Mouse (Mus musculus) kidney, adult 2 months (tissue): ENCODE measurements around the gene Olfr898. TPM values are rescaled to one million over a fixed set of nuclear protein-coding genes. Genes with fewer than 3 reads are reported as not detected.

Experiments
- DNase-seq: peaks from one replicate; pipeline ENCODE4 v3.0.0; 2021
- H3K27ac ChIP-seq: fragments of 200-500 bp; 2 replicates; pipeline ENCODE4 v1.5.1; 2012; ENCODE audit warnings: low read depth, low read length, control low read depth, inconsistent platforms; ENCODE audit not compliant: insufficient read depth
- H3K27me3 ChIP-seq: fragments of 200-500 bp; replicated peaks from 2 replicates; pipeline ENCODE4 v1.6.1; 2012; ENCODE audit warnings: mild to moderate bottlenecking, moderate library complexity, low read length, inconsistent platforms; ENCODE audit not compliant: control insufficient read depth, insufficient read depth
- H3K36me3 ChIP-seq: fragments of 200-500 bp; 2 replicates; pipeline ENCODE4 v1.6.1; 2012; ENCODE audit warnings: mild to moderate bottlenecking, moderate library complexity, low read length, inconsistent platforms; ENCODE audit not compliant: control insufficient read depth, insufficient read depth
- H3K4me1 ChIP-seq: fragments of 200-500 bp; 2 replicates; pipeline ENCODE4 v1.6.1; 2011; ENCODE audit warnings: low read length; ENCODE audit not compliant: control insufficient read depth, insufficient read depth
- H3K4me3 ChIP-seq: fragments of 200-500 bp; 2 replicates; pipeline ENCODE4 v1.5.1; 2011; ENCODE audit warnings: mild to moderate bottlenecking, low read depth, low read length, control low read depth; ENCODE audit not compliant: insufficient read depth
- CTCF ChIP-seq: fragments of 200-500 bp; conservative IDR thresholded peaks from 2 replicates; pipeline ENCODE4 v1.5.1; 2011; ENCODE audit warnings: low read depth, mild to moderate bottlenecking, control low read depth, low read length, moderate library complexity, mixed read lengths; ENCODE audit not compliant: insufficient read depth, insufficient read length
- POLR2A ChIP-seq: fragments of 200-500 bp; IDR thresholded peaks from one replicate; pipeline ENCODE4 v1.6.1; 2011; ENCODE audit warnings: low read depth, low read length, control low read depth
- WGBS: fragments of 180-500 bp; shearing (Covaris S2); methylation state at CpG from one replicate; pipeline ENCODE4 v1.1.7; 2018; 5-methylcytosine and 5-hydroxymethylcytosine counted together
- polyA plus RNA-seq: library from polyadenylated mRNA; depleted of rRNA; stranded (reverse); fragments of >200 nt; gene quantifications from 2 replicates; pipeline ENCODE4 v1.2.3, GENCODE M21; 2012; rRNA removed

Gene Olfr898
- polyA plus RNA-seq = not detected in 2 replicates

- no peak for DNase-seq
- Histone ChIP-seq H3K27me3 (no peaks in the 10 kb centered on the region), H3K27ac (no peak within 1 kb of the TSS), H3K4me1 (no peaks in the 10 kb centered on the region), H3K36me3 (no peaks in the 10 kb centered on the region), H3K4me3 (no peak within 1 kb of the TSS)
- TF ChIP-seq CTCF = no peak
- TF ChIP-seq POLR2A = no peak
- WGBS = 94% methylated on average over 4 of the region's 4 CpGs
Measured at GRCm38 (mm10) chr9:38348111-38348510, at the start of gene Olfr898. Gene Olfr898 (plus strand): TSS chr9:38348411.

GRCm38 (mm10) chr9:38328760-38329159 lies 19.5 kb upstream of the Olfr898 start, which contains the start of gene Olfr25:
Gene Olfr25 (plus strand): TSS chr9:38329060.
- 70% methylated on average over 3 of the region's 3 CpGs for WGBS
- H3K36me3 ChIP-seq = no peaks in the 10 kb centered on the region
- H3K27ac ChIP-seq = no peak within 1 kb of the TSS
- H3K27me3 ChIP-seq = no peaks in the 10 kb centered on the region
- H3K4me1 ChIP-seq = no peaks in the 10 kb centered on the region
- DNase-seq = no peak
- TF ChIP-seq CTCF (no peak), POLR2A (no peak)
- no peak within 1 kb of the TSS for H3K4me3 ChIP-seq

- 84% methylated on average over 2 of the region's 2 CpGs for WGBS
- H3K27me3 ChIP-seq = no peaks in the 10 kb centered on the region
- no peaks in the 10 kb centered on the region for H3K4me1 ChIP-seq
- H3K4me3 ChIP-seq = no peak within 1 kb of the TSS
- no peaks in the 10 kb centered on the region for H3K36me3 ChIP-seq
- H3K27ac ChIP-seq = no peak within 1 kb of the TSS
- TF ChIP-seq POLR2A (no peak), CTCF (no peak)
- DNase-seq = no peak
Measured at GRCm38 (mm10) chr9:38366596-38366995, 18.4 kb downstream of the Olfr898 start, which contains the start of gene Olfr250. Gene Olfr250 (plus strand): TSS chr9:38366896.

GRCm38 (mm10) chr9:38376786-38377185 lies 28.6 kb downstream of the Olfr898 start, which contains the start of gene Olfr251:
Gene Olfr251 (plus strand): TSS chr9:38377086.
- no peaks in the 10 kb centered on the region for H3K27me3 ChIP-seq
- H3K4me1 ChIP-seq = no peaks in the 10 kb centered on the region
- H3K4me3 ChIP-seq = no peak within 1 kb of the TSS
- H3K36me3 ChIP-seq = no peaks in the 10 kb centered on the region
- no peak for TF ChIP-seq POLR2A
- no peak for TF ChIP-seq CTCF
- no peak for DNase-seq
- no peak within 1 kb of the TSS for H3K27ac ChIP-seq
- 54% methylated on average over 2 of the region's 2 CpGs for WGBS

- H3K36me3 ChIP-seq = no peaks in the 10 kb centered on the region
- no peak for DNase-seq
- TF ChIP-seq CTCF (no peak), POLR2A (no peak)
- no peak within 1 kb of the TSS for H3K27ac ChIP-seq
- 74% methylated on average over 1 of the region's 1 CpGs for WGBS
- H3K4me3 ChIP-seq = no peak within 1 kb of the TSS
- no peaks in the 10 kb centered on the region for H3K27me3 ChIP-seq
- no peaks in the 10 kb centered on the region for H3K4me1 ChIP-seq
Measured at GRCm38 (mm10) chr9:38401398-38401797, 53.2 kb downstream of the Olfr898 start, which contains the start of gene Olfr147. Gene Olfr147 (plus strand): TSS chr9:38401698.

Other genes with a start within 250 kb of the Olfr898 start
- not detected in 2 replicates for gene Olfr888, start 240.3 kb upstream of the Olfr898 start, polyA plus RNA-seq
- not detected in 2 replicates for gene Olfr889, start 233.2 kb upstream of the Olfr898 start, polyA plus RNA-seq
- gene Olfr890, start 205.9 kb upstream of the Olfr898 start, polyA plus RNA-seq = not detected in 2 replicates
- not detected in 2 replicates for gene Olfr891, start 167.6 kb upstream of the Olfr898 start, polyA plus RNA-seq
- not detected in 2 replicates for gene Olfr893, start 140.0 kb upstream of the Olfr898 start, polyA plus RNA-seq
- not detected in 2 replicates for gene Olfr894, start 130.4 kb upstream of the Olfr898 start, polyA plus RNA-seq
- gene Olfr143, start 95.6 kb upstream of the Olfr898 start, polyA plus RNA-seq = not detected in 2 replicates
- not detected in 2 replicates for gene Olfr895, start 80.6 kb upstream of the Olfr898 start, polyA plus RNA-seq
- gene Olfr896-ps1, start 57.3 kb upstream of the Olfr898 start, polyA plus RNA-seq = not detected in 2 replicates
- not detected in 2 replicates for gene Olfr25, start 19.4 kb upstream of the Olfr898 start, polyA plus RNA-seq
- gene Olfr250, start 18.5 kb downstream of the Olfr898 start, polyA plus RNA-seq = not detected in 2 replicates
- not detected in 2 replicates for gene Olfr251, start 28.7 kb downstream of the Olfr898 start, polyA plus RNA-seq
- not detected in 2 replicates for gene Olfr147, start 53.3 kb downstream of the Olfr898 start, polyA plus RNA-seq
- gene Olfr901, start 81.0 kb downstream of the Olfr898 start, polyA plus RNA-seq = not detected in 2 replicates
- not detected in 2 replicates for gene Olfr902, start 99.2 kb downstream of the Olfr898 start, polyA plus RNA-seq
- not detected in 2 replicates for gene Olfr904, start 114.7 kb downstream of the Olfr898 start, polyA plus RNA-seq
- not detected in 2 replicates for gene Olfr905, start 122.7 kb downstream of the Olfr898 start, polyA plus RNA-seq
- gene Olfr906, start 138.7 kb downstream of the Olfr898 start, polyA plus RNA-seq = not detected in 2 replicates
- not detected in 2 replicates for gene Olfr907, start 147.4 kb downstream of the Olfr898 start, polyA plus RNA-seq
- gene Olfr911-ps1, start 173.2 kb downstream of the Olfr898 start, polyA plus RNA-seq = not detected in 2 replicates
- gene Olfr910, start 189.4 kb downstream of the Olfr898 start, polyA plus RNA-seq = not detected in 2 replicates
- gene Olfr912, start 231.8 kb downstream of the Olfr898 start, polyA plus RNA-seq = not detected in 2 replicates
- not detected in 2 replicates for gene Olfr913, start 244.3 kb downstream of the Olfr898 start, polyA plus RNA-seq